Mouse (Mus musculus) stomach, postnatal 0 days (tissue): ENCODE data around the gene P3h3. TPM values are rescaled to one million over a fixed set of nuclear protein-coding genes. Genes with fewer than 3 reads are reported as not detected.
"Not testable (repeated sequence)": the region's sequence is repeated elsewhere in the genome, so short reads cannot be mapped to it uniquely, and the experiment has no call there.

Experiments used
- ATAC-seq: fragments of 200-750 bp; cut with Nextera tagmentation; 2 replicates; pipeline ENCODE4 v1.8.0; 2017; ENCODE audit not compliant: low FRiP score, low TSS enrichment
- DNase-seq: peaks from one replicate; pipeline ENCODE4 v3.0.0-alpha.2; 2016; ENCODE audit warnings: low spot score
- H3K27ac ChIP-seq: fragments of 300-500 bp; sonication (generic); replicated peaks from 2 replicates; pipeline ENCODE4 v1.5.1; 2014; ENCODE audit warnings: mild to moderate bottlenecking, control low read depth
- H3K27me3 ChIP-seq: fragments of 300-500 bp; sonication (generic); 2 replicates; pipeline ENCODE4 v1.6.1; 2014; ENCODE audit warnings: low read length; ENCODE audit not compliant: control insufficient read depth, insufficient read depth
- H3K36me3 ChIP-seq: fragments of 300-500 bp; sonication (generic); 2 replicates; pipeline ENCODE4 v1.6.1; 2014; ENCODE audit warnings: low read length, mixed read lengths; ENCODE audit not compliant: control insufficient read depth, insufficient read depth
- H3K4me1 ChIP-seq: fragments of 300-500 bp; sonication (generic); replicated peaks from 2 replicates; pipeline ENCODE4 v1.6.1; 2014; ENCODE audit warnings: antibody characterized with exemption; ENCODE audit not compliant: control insufficient read depth, insufficient read depth
- H3K4me2 ChIP-seq: fragments of 300-500 bp; sonication (generic); replicated peaks from 2 replicates; pipeline ENCODE4 v1.6.1; 2014; ENCODE audit warnings: low read depth, mild to moderate bottlenecking, control low read depth, moderate library complexity
- H3K4me3 ChIP-seq: fragments of 300-500 bp; sonication (generic); 2 replicates; pipeline ENCODE4 v1.5.1; 2014; ENCODE audit warnings: low read depth, low read length, control low read depth
- H3K9ac ChIP-seq: fragments of 300-500 bp; sonication (generic); 2 replicates; pipeline ENCODE4 v1.6.1; 2014; ENCODE audit warnings: mild to moderate bottlenecking, low read length, control low read depth, mixed read lengths
- H3K9me3 ChIP-seq: fragments of 300-500 bp; sonication (generic); 2 replicates; pipeline ENCODE4 v1.6.1; 2016; ENCODE audit warnings: low read length; ENCODE audit not compliant: control insufficient read depth
- CTCF ChIP-seq: IDR thresholded peaks from 2 replicates; pipeline ENCODE4 v1.5.1; 2016; ENCODE audit warnings: antibody characterized with exemption, low read depth, mild to moderate bottlenecking, moderate library complexity
- EP300 ChIP-seq: optimal IDR thresholded peaks from 2 replicates; pipeline ENCODE3; 2016; ENCODE audit warnings: antibody characterized with exemption
- WGBS: fragments of 180-500 bp; shearing (Covaris S2); extraction: QIAGEN DNeasy Blood & Tissue Kit; methylation state at CpG from one replicate; pipeline ENCODE4 v1.1.7; 2014; 5-methylcytosine and 5-hydroxymethylcytosine counted together
- polyA plus RNA-seq: library from polyadenylated mRNA; unstranded; fragments of >200 nt; fragmentation: Nextera tagmentation; extraction: Ambion mirVana; gene quantifications from 2 replicates; pipeline ENCODE4 v1.2.1, GENCODE M21; 2015

The P3h3 gene
- polyA plus RNA-seq, 1 experiment from 2014 or later, result 9.7 TPM

- TF ChIP-seq CTCF (no peak), EP300 (no peak)
- 68% methylated on average over 24 of the region's 24 CpGs for WGBS
- Histone ChIP-seq H3K27me3 (no peaks in the 10 kb centered on the region), H3K9ac (peak overlapping the region; percentile 66; the same call in 1 of the 2 replicates), H3K36me3 (peaks cover 19% of the 10 kb centered on the region), H3K27ac (peak overlapping the region; percentile 24; the same call in 1 of the 2 replicates), H3K4me1 (peaks cover 6% of the 10 kb centered on the region), H3K4me3 (peak overlapping the region; percentile 59), H3K4me2 (peak overlapping the region; percentile 64), H3K9me3 (no peaks in the 10 kb centered on the region)
- ATAC-seq (no peak), DNase-seq (no peak)
These were observed 45.6 kb downstream of the P3h3 start for GRCm38 (mm10) chr6:124811701-124812560.

GRCm38 (mm10) chr6:124811403-124811665 is 46.2 kb downstream of the P3h3 start:
- H3K27me3 ChIP-seq, result no peaks in the 10 kb centered on the region
- ATAC-seq, result no peak
- TF ChIP-seq CTCF (no peak), EP300 (no peak)
- H3K4me3 ChIP-seq, result no peak overlapping the region
- H3K9ac ChIP-seq, result no peak overlapping the region
- no peaks in the 10 kb centered on the region for H3K9me3 ChIP-seq
- DNase-seq, result no peak
- H3K4me1 ChIP-seq, result peaks cover 6% of the 10 kb centered on the region
- H3K36me3 ChIP-seq, result peaks cover 16% of the 10 kb centered on the region
- H3K4me2 ChIP-seq, result no peak overlapping the region
- H3K27ac ChIP-seq, result peak overlapping the region; percentile 24; the same call in 1 of the 2 replicates
- 65% methylated on average over 4 of the region's 4 CpGs for WGBS

GRCm38 (mm10) chr6:124810566-124811402 is 46.8 kb downstream of the P3h3 start:
- 86% methylated on average over 11 of the region's 11 CpGs for WGBS

GRCm38 (mm10) chr6:124809775-124810538 is 47.6 kb downstream of the P3h3 start:
- Histone ChIP-seq H3K36me3 (peaks cover 12% of the 10 kb centered on the region), H3K9me3 (no peaks in the 10 kb centered on the region), H3K27me3 (no peaks in the 10 kb centered on the region), H3K4me3 (peak overlapping the region; percentile 65), H3K4me1 (peaks cover 6% of the 10 kb centered on the region), H3K4me2 (peak overlapping the region; percentile 96), H3K9ac (peak overlapping the region; percentile 78), H3K27ac (peak overlapping the region; percentile 95)
- no peak for TF ChIP-seq CTCF
- TF ChIP-seq EP300, result no peak
- DNase-seq, result no peak
- no peak for ATAC-seq
- WGBS, result 42% methylated on average over 14 of the region's 14 CpGs

More at GRCm38 (mm10) chr6:124810566-124811402, 46.8 kb downstream of the P3h3 start:
- not testable (repeated sequence) for H3K4me2 ChIP-seq, H3K4me1 ChIP-seq, H3K9ac ChIP-seq, DNase-seq, H3K9me3 ChIP-seq, H3K4me3 ChIP-seq, H3K27me3 ChIP-seq, ATAC-seq
- H3K27ac ChIP-seq, result peak overlapping the region; percentile 95; the same call in 1 of the 2 replicates
- peaks cover 16% of the 10 kb centered on the region for H3K36me3 ChIP-seq

GRCm38 (mm10) chr6:124809052-124809774 is 48.3 kb downstream of the P3h3 start:
- DNase-seq, result peak; percentile 91
- Histone ChIP-seq H3K4me1 (peaks cover 3% of the 10 kb centered on the region), H3K9me3 (no peaks in the 10 kb centered on the region), H3K9ac (peak overlapping the region; percentile 78), H3K27me3 (no peaks in the 10 kb centered on the region), H3K4me2 (peak overlapping the region; percentile 96), H3K4me3 (peak overlapping the region; percentile 65), H3K27ac (peak overlapping the region; percentile 95), H3K36me3 (peaks cover 12% of the 10 kb centered on the region)
- ATAC-seq, result 0 out of 2 replicates have a peak, but pooled peaks have one; percentile 2
- 1% methylated on average over 35 of the region's 35 CpGs for WGBS
- TF ChIP-seq EP300 (no peak), CTCF (peak; percentile 88)
